Mouse (Mus musculus) cerebellum, adult 9-10 months (tissue): ENCODE data around the gene Tmcc2.
"Not testable (repeated sequence)": the region's sequence is repeated elsewhere in the genome, so short reads cannot be mapped to it uniquely, and the experiment has no call there.

Experiments used
- DNase-seq: peaks from one replicate; pipeline ENCODE4 v3.0.0; 2022

Tmcc2 gene

DNA sequence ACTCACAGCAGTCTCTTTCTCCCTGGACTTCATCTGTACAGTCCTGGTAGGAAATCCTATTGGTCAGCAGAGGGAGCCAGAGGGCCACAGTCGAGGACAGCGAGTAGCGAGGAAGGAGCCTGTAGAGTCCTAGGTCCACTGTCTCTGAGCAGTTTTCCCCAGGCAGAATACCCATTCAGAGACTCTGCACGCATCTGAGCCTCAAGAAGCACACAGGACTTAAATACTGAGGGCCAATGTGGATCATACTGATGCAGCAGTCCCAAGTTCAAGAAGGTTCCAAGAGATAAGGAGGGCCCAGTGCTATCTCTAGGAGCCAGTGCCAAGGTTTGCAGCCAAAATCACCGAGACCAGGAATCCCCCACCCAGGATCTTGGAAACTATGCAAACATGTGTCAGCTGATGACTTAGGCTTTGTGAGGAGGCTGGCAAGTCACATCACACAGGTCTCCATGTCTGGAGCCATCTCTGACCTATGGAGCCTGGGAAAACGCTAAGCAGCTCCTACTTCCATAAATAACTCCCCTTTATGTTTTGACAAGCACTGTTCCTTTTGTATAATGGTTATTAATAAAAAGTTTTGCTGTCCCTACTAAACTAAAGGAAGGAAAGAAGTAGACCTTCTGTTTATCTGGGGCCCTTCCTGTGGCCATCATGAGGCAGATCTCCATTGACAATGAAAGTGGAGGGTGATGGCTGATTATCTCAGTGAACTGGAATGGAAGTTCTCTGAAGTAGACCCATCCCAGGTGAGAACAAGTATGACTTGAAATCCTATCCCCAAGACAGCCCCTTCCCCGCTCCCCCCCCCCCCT is 23.2 kb downstream of the Tmcc2 start:
- peak; percentile 94 for DNase-seq

DNA sequence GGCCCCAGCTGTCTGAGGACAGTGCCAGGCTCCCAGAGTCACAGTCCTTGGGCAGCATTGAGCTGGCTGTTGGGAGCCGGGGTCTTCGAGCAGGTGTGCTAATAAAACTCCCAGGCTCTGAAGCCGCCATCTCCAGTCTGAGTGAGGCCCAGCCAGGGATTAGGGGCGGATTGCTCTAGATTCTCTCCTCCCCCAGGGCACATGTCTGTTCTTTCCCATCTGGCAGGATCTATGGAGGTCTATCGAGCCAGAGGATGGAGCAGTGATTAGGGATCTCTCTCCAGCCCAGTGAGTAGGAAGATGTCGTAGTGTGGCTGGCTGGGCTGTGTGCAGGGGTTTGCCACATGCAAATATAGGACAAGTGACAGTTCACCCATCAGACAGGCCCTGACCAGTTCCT is 24.1 kb downstream of the Tmcc2 start:
- no peak for DNase-seq

DNA sequence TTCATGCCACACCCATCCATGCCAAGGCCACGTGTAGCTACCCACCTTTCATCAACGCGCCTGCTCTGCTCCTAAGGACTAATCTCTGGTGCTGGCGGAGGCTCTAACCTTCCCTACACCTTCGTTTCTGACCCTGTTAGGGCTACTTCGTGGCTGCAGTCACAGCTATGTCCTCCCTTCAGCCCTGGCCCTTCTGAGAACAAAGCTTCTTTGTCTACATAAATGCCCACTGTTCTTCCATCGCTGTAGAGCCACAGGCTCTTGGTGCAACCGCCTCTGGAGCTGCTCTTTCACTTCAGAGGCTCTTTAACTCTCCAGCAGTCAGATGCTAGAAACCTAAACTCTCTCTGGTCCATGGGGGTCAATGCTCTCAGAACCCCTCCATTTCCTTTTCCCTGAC is 24.8 kb downstream of the Tmcc2 start:
- no peak for DNase-seq

GRCm38 (mm10) chr1:132365645-132366044 is 25.4 kb downstream of the Tmcc2 start:
- DNase-seq = no peak

DNA sequence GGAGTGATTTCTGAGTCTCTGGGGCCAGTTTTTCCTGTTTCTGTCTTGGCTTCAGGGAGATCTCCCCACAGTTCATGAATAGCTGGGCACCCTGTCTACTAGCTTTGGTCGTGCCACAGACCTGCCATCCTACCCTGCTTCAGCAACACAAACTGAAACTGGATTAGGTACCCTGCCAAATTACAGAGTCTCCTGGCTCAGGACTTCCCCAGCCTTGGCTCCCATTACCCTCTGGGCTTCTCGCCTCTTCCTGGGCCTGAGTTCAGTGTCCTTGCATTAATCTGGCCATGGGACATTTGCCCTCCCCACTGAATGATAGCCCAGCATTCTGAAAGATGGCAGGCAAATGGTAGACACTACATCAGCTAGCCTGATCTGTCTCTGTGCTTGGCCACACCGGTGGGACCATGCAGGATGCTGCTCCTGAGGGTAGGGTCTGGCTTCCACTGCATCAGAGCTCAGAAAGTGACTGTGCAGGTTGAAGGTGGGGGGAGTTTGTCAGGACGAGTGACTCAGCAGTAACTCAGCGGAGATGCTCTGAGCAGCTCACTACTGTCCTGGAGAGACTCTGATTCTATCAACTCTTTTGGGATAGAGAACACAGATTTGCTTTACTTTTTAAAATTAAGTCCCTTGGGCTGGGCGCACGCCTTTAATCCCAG is 26.1 kb downstream of the Tmcc2 start:
- peak; percentile 87 for DNase-seq

GRCm38 (mm10) chr1:132364388-132364787 is 26.7 kb downstream of the Tmcc2 start:
- no peak for DNase-seq

DNA sequence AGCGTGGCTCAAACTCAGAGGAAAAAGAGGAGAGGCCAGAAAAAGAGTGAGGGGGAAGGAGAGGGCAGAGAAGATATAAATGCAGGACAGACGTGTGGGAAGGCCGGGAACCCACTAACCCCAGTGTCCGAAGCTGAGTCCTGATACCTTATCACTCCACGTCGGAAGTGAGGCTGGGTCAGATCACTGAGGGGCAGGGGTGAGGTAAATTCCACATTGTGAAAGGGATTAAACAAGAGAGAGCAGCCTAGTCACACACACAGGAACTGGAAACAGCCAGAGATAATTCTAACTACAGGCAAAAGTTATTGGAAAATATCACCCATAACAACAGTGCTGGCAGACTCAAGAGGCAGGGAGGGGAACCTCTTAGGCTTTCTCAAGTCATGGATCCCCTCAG is 29.1 kb downstream of the Tmcc2 start:
- no peak for DNase-seq

GRCm38 (mm10) chr1:132356841-132357240 is 34.2 kb downstream of the Tmcc2 start:
- no peak for DNase-seq

- peak; percentile 93 for DNase-seq
Measured at GRCm38 (mm10) chr1:132355841-132356242, 35.2 kb downstream of the Tmcc2 start.

- DNase-seq = peak; percentile 30
Measured at GRCm38 (mm10) chr1:132355162-132355601, 35.9 kb downstream of the Tmcc2 start.

DNA sequence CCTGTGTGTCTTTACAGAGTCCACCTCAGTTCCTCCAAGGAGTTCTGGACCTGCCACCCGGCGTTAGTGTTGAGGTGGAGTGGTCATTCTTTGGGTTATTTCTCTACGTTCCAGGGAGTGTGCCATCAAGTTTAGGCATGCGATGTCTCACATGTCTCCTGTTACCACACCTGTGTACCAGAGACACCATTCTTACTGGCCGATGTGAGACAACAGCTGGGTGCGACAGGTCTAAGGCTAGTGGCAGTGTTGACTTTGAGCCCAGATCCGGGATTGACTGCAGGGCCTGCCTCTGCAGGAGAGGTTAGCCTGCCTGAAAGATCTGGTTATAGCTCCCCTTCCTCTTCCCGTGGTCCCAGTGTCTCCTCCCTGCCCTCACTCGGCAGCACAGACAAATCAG is 36.8 kb downstream of the Tmcc2 start:
- DNase-seq = no peak

- no peak for DNase-seq
Measured at GRCm38 (mm10) chr1:132353389-132353788, 37.7 kb downstream of the Tmcc2 start.

- no peak for DNase-seq
Measured at GRCm38 (mm10) chr1:132351058-132351457, 40.0 kb downstream of the Tmcc2 start.

- not testable (repeated sequence) for DNase-seq
Measured at GRCm38 (mm10) chr1:132349601-132350000, 41.5 kb downstream of the Tmcc2 start.

- DNase-seq = not testable (repeated sequence)
Measured at GRCm38 (mm10) chr1:132349049-132349448, 42.0 kb downstream of the Tmcc2 start.

- DNase-seq = no peak
Measured at GRCm38 (mm10) chr1:132348401-132348800, 42.7 kb downstream of the Tmcc2 start.

GRCm38 (mm10) chr1:132346951-132347350 is 44.1 kb downstream of the Tmcc2 start:
- no peak for DNase-seq

GRCm38 (mm10) chr1:132346134-132346851 is 44.8 kb downstream of the Tmcc2 start:
- no peak for DNase-seq

DNA sequence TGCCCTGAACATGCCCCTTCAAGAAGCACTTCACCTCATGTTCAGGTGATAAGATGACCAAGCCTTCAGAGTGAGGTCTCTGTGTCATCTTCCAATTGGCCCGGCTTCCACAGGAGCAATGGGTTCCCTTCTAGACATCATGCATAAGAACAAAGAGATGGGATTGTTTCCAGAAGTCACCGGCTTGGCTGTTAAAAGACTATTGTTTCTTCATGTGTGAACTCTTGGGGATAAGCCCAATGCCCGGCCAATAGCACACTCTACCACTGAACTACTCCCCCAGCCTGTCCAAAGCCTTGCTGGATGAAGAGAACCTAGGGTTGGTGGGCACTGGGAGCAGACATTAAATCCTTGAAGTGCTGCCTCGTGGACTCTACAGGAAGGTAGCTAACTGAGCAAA is 45.6 kb downstream of the Tmcc2 start:
- DNase-seq = no peak

DNA sequence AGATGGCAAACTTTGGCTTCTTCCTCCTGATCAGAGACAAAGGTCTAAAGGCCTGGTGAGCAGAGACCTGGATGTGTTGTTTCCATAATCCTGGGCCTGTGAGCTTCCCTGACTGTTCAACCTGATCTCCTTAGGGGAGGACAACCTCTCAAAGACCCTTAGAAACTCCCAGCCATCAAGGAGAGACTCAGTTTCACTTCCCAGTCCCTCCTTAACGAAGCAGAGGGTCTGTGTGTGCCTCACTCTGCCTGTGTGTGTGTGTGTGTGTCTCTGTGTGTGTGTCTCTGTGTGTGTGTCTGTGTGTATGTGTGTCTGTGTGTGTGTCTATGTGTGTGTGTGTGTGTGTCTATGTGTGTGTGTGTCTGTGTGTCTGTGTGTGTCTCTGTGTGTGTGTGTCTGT is 47.4 kb downstream of the Tmcc2 start:
- no peak for DNase-seq

- DNase-seq = no peak
Measured at GRCm38 (mm10) chr1:132343191-132343590, 47.9 kb downstream of the Tmcc2 start.

DNA sequence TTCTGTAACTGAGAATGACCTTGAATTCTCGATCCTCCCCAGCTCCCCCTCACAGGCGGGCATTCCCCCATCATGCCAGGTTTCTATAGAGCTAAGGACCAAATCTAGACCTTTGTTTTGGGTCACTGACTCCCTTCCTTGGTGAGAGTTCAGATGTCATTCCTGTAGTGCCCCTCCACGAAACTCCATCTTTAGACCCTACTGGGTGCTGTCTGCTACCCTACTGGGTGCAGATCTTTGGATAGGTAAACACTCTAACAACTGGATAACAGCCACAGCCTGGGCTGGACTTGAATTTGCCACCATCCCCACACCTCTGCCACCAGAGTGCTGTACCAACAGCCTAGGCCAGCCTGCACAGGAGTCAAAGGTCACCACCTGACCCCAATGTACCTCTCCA is 48.6 kb downstream of the Tmcc2 start:
- DNase-seq = no peak

DNA sequence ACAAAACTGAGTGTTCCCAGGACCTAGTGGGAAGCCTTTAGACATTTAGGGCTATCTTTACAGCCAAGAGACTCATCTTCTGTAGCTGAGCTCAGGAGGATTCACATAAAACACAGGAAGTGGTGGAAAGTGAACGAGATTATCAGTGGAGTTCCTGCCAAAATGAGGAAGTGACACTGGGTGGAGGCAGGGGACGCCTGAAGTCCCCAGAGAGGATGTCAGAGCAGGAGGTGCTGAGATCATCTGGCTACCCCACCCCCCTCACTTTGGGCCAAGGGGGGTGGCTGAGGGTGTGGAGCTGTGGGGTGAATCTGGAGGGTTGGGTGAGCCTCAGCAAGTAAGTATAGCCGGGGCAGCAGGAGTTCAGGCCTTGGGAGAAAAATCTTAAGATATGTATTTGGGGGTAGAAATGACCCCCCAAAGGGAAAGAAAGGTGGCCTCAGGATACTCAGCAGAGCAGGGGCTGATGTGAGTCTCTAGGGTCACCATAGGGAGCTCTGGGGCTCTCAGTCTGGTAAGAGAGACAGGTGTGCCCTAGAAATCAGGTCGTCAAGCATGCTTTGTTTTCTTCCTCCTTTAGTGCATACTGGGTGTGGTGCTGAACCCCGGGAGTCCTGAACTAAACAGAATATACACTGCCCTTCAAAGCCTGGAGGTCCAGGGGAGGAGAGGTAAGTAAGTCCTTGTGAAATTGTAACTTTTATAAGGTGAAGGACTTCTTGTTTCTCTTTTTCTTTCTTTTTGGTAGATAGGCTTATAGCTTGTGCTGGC is 49.2 kb downstream of the Tmcc2 start:
- DNase-seq = no peak
